Mouse (Mus musculus): ENCODE results near the gene Cnmd. TPM values are rescaled to one million over a fixed set of nuclear protein-coding genes. Genes with fewer than 3 reads are reported as not detected.

The Cnmd gene
- polyA plus RNA-seq, 1 experiment: 3.6 TPM

DNA sequence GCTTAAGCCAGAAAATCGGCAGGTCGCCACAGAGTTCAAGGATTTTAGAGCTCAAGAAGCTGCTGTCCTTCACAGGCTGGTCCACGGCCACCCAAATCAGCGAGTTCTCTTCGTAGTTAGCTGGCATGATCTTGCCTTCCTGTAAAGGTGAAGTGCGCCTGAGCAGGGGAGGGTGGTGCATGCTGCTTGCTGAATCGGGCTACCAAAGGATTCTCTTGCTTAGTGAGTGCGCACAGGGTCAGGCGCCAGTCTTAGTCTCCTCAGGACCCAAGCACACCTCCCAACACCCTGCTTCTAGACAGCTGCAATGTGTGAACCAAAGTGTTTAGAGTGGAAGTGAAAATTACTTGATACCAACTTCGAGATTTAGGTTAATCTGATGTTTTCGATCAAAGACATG lies 16.6 kb downstream of the Cnmd start:
- DNase-seq (ENCODE audit: low read depth): no peak

GRCm38 (mm10) chr14:79642063-79642462 lies 19.9 kb downstream of the Cnmd start:
- no peak for DNase-seq (ENCODE audit: low read depth)

DNA sequence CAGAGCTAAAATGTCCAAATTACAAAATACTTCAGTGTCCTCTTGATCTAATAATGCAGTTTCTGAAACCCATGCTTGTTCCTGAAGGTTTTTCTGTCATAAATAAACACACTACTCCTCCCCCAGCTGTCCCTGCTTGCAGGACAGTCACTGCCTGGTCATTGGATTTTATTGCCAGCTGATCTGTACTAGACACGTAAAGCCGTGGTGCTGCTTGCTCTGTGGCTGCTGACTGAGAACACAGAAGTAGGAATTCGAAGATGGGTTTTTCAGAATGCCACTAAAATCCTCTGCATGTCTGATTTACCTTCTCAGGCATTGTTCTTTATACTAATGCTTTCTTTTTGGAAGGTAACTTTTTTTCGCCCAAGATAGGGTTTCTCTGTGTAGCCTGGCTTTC lies 25.2 kb downstream of the Cnmd start:
- DNase-seq (ENCODE audit: low read depth): no peak

DNA sequence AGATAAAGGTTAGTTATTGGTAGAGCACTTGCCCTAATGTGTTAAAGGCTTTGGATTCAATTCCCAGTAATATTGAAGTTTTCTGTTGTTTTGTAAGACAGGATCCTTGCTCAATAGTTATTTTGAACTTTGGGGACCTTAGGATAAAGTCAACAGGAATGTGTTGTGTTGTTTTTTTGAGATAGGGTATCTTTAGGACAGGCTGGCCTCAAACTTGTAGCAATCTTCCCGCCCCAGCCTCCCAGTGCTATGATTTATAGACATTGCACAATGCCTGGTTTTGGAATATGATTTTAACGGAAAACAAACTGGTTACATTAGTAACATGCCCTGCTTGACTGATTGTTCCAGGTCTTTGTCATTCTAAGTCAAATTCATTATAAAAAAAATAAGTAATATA lies 28.8 kb downstream of the Cnmd start:
- no peak for DNase-seq (ENCODE audit: low read depth)

DNA sequence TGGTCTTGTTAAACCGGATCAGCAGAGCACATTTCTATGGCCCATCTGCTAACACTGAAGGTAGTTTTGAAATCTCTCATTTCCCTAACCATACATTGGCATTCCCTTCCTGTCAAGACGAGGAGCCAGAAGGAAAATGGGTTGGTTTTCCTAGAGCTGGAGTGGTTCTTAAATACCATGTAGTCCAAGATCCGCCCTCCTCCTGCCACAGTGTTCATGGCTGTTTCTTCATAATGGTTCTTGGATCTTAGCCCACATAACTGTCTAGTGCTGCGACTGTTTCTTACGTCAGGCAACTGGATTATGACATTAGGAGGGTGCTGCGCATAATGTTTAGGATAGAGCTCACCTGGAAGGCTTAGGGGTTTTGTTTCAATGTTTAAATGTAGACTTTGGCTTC lies 29.6 kb downstream of the Cnmd start:
- DNase-seq (ENCODE audit: low read depth): peak; percentile 60

- no peak for DNase-seq (ENCODE audit: low read depth)
Measured at GRCm38 (mm10) chr14:79621143-79621542, 40.8 kb downstream of the Cnmd start.

DNA sequence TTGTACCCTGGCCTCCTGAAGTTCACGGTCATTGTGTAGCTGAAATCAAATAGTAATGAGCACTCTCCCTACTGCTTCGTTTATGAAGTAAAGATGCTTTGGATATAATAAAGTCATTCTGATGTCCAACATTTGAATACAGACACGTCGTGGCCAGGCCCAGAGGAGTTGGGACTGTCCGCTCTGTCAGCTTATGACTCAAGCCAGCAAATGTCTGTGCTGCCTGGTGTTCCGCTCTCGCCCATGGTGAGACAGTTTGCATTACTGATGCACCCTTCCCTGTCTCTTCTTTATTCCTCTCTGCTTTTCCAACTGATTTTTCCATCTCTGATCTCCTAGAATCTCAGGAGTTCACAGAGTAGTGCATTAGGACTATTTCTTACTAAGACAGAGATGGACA lies 42.2 kb downstream of the Cnmd start:
- no peak for DNase-seq (ENCODE audit: low read depth)

DNA sequence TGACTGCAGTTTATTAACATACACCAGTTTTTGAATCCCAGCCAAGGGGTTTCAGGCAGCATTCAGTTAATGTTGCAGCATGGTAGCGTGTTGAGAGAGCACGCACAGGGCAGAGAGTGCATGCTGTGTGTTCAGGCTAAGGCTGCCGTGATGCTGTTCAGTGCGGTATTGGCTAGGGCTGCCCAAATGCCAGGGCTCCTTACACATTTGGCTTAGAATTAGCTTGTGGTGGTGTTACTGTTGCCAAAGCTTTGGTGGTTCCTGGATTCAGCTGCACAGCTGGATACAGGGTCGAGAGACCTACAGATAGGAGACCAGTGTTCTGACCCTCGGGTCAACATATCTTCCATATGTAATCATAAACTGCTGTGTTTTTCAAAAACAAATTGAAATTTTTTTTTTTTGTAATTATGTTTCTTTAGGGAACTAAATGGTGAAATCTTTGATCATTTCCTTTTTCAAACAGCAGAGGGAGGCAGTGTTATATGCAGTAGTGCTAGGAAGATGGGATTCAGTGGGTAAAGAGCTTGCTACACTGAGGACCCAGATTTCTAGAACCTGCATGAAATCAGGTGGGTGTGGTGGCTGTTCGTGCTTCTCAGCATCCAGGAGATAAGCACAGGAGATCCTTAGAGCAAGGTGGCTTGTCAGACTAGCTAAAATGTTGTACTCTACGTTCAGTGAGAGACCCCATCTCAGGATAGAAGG lies 44.7 kb downstream of the Cnmd start:
- DNase-seq (ENCODE audit: low read depth): no peak

DNA sequence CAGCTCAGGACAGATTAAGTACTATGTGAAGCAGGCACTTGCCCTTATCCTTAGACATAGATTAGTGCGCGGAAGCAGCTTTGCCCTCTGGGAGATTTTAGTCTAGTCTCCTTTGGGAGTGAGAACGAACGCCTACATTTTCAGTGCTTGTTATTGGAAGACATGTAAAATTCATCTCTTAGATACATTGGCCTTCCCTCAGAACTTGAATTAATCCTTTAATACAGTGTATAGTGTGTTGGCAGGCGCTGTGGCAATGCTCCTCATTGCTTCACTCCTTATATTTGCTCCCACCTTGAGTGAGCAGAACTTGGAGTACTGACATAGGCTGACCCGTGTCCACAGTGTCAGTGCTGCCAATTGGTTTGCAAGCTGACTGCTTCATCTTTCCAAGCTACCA lies 53.7 kb downstream of the Cnmd start:
- DNase-seq (ENCODE audit: low read depth): peak; percentile 56

GRCm38 (mm10) chr14:79607352-79607751 lies 54.6 kb downstream of the Cnmd start:
- no peak for DNase-seq (ENCODE audit: low read depth)

- DNase-seq (ENCODE audit: low read depth): no peak
Measured at GRCm38 (mm10) chr14:79606867-79607266, 55.1 kb downstream of the Cnmd start.

DNA sequence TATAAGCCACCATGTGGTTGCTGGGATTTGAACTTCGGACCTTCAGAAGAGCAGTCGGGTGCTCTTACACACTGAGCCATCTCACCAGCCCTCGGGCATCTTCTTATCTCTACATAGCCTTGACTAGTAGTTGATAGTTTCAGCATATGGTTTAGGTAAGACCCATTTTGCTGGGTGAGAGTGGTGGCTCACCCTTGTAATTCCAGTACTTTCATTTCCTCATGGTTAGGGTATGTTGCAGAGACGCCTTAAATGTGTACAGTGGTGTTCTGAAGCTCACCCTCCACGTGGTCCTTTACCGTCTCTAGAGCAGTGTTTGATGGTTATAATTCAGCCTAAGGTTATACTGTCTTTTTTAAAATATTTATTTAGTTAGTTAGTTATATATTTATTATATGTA lies 55.6 kb downstream of the Cnmd start:
- no peak for DNase-seq (ENCODE audit: low read depth)

DNA sequence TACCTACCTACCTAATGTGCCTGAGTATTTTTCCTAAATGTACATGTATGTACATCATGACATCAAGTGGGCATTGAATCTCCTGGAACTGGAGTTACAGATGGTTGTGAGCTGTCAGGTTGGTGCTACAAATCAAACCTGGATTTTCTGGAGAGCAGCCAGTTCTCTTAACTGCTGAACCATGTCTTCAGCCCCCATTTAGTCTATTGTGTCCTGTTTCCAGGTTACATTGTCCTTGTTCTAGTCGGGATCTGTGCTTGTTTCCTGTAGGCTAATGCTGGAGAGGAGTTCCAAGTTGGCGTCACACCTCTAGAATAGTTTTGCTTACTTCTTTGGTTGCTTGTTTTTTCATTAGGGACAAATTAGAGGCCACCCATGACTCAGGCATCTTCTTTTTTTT lies 56.1 kb downstream of the Cnmd start:
- DNase-seq (ENCODE audit: low read depth): no peak

- no peak for DNase-seq (ENCODE audit: low read depth)
Measured at GRCm38 (mm10) chr14:79596602-79597001, 65.4 kb downstream of the Cnmd start.

- no peak for DNase-seq (ENCODE audit: low read depth)
Measured at GRCm38 (mm10) chr14:79594069-79594468, 67.9 kb downstream of the Cnmd start.

- no peak for DNase-seq (ENCODE audit: low read depth)
Measured at GRCm38 (mm10) chr14:79591611-79592010, 70.4 kb downstream of the Cnmd start.

DNA sequence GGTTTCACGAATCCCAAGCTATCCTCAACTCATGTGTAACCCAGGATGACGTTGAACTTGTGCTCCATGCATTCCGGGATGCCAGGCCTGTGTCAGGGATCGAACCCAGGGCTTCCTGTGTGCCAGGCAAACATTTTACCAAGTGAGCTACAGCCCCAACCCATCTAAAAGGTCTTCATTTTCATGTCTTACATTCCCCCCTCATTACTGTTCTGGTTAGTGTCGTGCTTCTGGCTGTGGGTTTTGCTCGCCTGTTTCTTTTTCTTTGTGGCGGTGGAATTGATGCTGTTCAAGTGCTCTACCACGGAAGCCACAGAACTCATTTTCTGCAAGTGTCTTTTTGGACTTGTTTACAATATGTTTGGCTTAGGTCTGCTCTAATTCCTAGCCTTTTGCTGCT lies 71.1 kb downstream of the Cnmd start:
- no peak for DNase-seq (ENCODE audit: low read depth)

DNA sequence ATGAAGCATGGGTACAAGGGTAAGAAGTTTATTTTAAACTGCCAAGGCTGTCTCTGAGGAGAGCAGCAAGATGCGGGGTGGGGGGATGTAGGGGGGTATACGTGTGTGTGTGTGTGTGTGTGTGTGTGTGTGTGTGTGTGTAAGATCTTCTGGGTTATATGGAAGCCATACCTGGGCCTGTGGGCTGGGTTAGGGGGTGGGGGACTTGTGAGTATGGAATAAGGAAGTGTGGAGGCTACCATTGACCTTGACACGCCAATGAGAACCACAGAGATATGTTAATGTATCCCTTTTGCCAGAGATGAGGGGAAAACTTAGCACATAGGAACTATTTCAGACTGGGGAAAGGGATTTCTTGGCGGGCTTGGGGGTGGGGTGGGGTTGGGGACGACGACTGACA lies 72.6 kb downstream of the Cnmd start:
- no peak for DNase-seq (ENCODE audit: low read depth)

DNA sequence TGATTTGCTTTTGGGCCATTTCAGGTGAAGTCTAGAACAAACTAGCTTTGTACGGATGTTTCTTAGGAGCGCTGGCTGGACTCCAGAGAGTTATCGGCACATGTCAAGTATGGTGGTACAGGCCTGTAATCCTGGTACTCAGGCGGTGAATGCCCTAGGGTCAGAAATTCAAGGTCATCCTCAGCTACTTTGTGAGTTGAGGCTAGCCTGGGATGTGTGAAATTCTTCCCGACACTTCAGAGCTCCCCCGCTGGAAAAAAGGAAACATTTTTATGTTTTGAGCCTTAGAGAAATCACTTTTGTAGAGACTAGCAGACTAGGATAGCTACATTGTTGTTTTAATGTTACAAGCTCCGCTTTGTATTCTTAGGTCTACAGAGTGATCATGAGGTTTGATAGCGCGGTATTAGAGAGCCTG lies 73.4 kb downstream of the Cnmd start:
- DNase-seq (ENCODE audit: low read depth): no peak

DNA sequence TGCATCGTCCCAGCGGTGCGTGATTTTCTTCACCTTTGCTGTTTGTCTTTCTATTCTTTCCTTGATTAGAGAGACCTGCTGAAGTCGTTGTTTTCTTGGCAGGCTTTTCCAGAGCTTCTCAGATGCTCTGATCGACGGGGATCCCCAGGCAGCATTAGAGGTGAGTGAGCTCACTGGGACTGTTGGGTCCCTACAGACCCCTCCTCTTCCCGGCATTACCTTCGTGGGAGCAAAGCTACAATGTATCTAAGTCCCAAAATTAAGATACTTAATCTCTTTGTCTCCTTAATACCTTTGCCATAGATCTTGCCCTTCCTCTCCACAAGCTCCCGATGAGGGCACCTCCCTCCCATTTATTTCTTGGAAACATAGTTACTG lies 74.1 kb downstream of the Cnmd start:
- DNase-seq (ENCODE audit: low read depth): no peak

All from gonadal fat pad, adult 2 months (tissue).